Mouse (Mus musculus) telencephalon, adult 2 months (tissue): Measurements from ENCODE around the gene Mageb18.
"Not testable (repeated sequence)": the region's sequence is repeated elsewhere in the genome, so short reads cannot be mapped to it uniquely, and the experiment has no call there.

Experiments used
- DNase-seq: peaks from one replicate; pipeline ENCODE4 v3.0.0-alpha.2; 2011; ENCODE audit warnings: low read depth, low spot score

Gene Mageb18

DNA sequence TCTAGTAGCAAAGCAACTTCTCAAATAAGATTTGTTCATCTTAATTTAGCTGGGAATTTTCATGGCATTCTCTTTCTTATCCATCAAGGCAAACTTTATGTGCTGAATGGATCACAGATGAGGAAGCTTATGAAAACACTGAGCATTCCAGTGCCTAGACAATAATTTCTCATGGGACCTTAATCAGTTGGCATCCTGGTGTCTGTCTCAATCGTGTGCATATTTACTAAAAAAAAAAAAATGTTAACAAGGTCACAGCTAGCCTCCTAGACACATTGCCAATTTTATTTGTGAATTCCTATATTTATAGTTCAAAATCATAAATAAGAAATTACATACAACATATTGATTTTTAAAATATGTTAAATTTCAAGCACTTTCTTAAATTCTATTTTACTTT lies at the start of gene Mageb18:
Gene Mageb18, minus strand, starts transcription at position 101 of the 400 bp plus-strand sequence.
- DNase-seq, result no peak

DNA sequence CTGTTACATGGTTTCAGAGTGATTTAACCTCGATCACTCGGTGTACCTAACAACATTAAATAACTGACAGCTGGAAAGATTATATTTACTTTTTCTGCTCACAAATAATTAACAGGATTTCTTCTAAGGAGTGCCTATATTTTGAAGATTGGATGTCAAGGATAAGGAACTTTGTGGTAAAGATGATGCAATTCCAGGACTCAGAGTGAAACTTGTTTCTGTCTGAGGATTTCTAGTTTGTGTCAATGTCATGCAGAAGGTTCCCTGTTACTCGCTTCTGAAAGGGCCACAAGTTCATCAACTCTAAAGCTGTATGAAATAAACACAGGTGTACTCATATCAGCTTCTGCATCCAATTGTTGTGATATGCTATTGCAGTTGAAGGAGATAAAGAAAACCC lies 13.4 kb upstream of the Mageb18 start:
- DNase-seq, result no peak

GRCm38 (mm10) chrX:92610466-92610865 lies 11.1 kb upstream of the Mageb18 start:
- DNase-seq, result no peak

DNA sequence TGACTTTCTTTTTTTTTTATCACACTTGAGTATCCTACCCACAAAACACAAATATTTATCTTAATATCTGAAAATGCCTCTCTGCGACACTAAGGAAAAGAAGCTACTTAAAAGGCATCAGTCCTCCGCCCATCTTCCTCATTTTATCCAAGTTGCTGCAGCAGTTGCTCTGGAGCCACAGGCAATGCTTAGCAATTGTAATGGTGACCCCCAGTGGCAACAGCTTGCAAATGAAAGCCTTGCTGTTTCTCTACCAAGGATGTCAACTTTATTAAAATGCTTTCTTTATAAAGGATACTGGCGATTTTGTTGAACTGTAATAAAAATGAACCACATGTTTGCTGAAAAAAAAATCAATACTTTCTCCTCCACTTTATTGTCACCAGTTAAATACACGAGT lies 2.0 kb downstream of the Mageb18 start:
- no peak for DNase-seq

DNA sequence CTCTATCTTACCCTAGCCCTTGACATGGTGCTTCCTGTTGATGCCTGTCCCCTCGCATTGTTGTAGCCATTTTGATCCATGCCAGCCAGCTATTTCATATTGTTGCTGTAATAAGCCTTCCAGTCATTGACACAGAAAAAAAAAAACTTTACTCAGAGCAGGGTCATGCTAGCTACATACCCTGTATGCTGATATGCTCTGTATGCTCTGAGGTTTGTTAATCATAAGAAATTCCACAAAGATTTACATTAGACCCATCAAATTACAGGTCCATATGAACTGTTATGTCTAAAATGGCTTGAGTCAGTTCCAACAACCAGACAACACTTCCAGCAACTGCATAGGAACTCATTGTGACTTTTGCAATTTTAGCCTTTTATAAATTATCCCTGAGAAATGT lies 71.5 kb downstream of the Mageb18 start:
- no peak for DNase-seq

DNA sequence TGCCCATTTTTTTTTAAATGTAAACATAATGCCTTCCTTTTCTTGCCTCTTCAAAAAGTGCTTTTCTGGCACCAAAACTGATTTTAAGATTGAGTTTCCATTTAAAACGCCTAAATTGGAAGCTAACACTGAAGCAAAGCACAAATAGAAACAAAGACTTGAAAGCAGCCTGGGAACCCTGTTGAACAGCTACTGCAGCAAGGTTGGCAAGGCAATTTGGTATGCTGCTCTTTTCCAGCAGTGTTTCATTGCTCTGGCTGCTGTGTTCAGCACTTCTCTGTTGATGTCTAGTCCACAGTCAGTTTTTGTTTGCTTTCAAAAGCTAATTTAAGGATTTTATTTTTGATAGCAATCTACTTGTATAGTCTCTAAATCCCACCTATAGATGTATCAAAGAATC lies 101.1 kb downstream of the Mageb18 start:
- DNase-seq, result peak; percentile 12

DNA sequence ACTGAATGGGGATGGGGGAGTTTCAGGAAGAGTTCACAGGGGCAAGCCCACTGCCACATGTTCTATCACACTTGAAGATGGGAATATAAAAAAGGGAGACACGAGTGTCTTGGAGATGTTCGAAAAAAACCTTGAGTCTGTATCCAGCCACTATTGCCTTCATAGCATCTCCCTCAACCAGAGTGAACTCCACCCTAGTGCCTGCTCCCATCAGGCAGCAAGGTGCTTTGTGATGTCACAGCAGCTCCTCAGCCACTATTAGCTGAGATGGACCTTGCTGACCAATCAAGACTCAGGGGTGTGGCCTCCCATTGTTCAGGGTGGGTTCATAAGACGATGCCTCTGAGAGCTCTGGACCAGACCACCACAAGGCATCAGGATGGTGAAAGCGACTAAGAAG lies 109.7 kb downstream of the Mageb18 start, which contains the start of gene Gm5941:
Gene Gm5941, plus strand, starts transcription at position 301 of the 400 bp plus-strand sequence.
- not testable (repeated sequence) for DNase-seq

GRCm38 (mm10) chrX:92464773-92465172 lies 134.6 kb downstream of the Mageb18 start:
- no peak for DNase-seq

DNA sequence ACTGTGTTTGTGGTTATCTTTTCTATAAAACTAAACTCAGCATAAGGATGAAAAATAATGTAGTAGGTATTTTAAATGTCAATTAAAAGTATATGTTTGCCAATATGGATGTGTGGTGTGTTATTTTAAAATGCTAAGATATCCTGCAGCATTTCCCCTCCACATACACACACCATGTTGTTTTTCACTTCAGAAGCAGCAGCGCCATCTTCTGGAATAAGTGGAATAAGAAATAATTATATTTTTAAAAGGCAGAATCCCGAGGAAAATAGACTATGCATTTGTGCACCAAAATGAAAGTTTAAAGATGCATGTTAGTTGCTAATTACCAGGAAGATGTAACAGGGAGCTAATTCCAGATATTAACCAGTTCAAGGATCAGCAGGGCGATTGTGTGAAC lies 138.9 kb downstream of the Mageb18 start:
- DNase-seq, result no peak

DNA sequence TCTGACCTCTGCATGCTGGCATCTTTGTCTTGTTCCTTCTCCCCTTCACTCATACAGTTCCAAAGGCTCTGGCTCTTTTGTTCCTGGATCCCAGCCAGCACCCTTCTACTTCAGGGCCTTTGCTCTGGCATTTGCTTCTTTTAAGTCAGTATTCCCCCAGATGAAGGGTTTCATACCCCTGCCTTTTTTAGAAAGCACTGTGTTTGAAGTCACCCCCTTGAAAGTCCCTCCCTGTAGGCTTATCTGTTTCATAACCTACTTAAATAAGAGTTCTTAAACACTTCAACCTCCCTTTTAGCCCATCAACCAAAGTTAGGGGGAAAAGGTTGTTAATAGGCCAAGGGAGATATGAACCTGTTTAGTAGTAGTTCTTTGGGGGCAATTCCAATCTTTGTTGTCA lies 212.0 kb downstream of the Mageb18 start:
- DNase-seq, result no peak

DNA sequence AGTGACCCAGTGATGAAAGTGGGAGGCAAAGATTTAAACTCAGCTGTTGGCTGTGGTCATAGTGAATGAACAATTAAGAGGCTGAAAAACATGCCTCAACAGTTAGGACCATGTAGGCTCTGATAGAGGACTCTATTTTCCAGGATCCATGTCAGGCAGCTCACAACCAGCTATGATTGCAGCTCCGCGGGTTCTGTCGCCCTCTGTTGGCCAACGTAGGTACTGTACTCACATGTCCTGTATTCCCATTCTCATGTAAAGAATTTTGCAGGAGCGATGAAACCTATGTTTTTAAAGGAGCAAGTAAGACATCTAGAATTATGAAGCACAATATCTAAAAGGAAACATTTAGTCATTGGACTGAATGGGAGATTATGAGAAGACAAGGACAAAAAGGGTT lies 256.4 kb downstream of the Mageb18 start:
- no peak for DNase-seq

GRCm38 (mm10) chrX:92340906-92341305 lies 258.5 kb downstream of the Mageb18 start:
- no peak for DNase-seq

GRCm38 (mm10) chrX:92339551-92339950 lies 259.8 kb downstream of the Mageb18 start:
- no peak for DNase-seq

DNA sequence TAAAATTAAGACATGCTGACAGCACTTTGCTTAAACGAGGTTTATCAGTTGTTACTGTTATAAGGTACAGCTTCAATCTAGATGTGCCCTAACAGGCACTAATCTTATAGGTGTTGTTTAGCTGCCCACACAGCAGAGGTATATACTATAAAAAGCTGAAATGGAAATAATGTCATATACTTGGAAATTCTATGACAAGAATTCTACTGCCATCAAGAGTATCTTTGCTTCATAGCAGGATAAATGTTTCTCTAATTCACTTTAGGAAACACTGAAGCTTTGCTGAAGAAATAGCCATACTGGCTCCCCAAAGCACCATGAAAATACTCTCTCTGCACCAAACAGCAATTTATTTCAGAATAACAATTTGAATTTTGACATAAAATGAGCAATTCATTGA lies 265.9 kb downstream of the Mageb18 start:
- DNase-seq, result peak; percentile 16

- no peak for DNase-seq
Measured at GRCm38 (mm10) chrX:92323599-92323998, 275.8 kb downstream of the Mageb18 start.

DNA sequence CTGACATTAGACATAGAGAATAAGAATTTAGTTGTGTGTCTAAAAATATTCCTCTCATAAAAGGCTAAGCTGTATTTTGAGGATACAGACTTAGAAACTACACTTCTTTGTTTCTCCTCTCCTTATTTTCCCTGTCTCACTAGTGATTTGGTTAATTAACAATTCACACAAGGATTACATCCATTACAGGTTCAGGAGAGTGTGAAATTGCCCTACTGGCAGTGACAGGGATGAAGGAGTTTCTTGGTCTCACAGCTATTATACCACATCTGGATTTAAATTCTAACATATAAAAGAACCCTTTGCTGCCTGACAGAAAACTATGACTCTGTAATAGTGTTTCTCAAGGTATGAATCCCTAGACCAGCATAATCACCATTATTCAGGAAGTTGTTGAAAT lies 318.8 kb downstream of the Mageb18 start:
- no peak for DNase-seq
